Mouse (Mus musculus) forebrain, embryonic 16.5 days (tissue): ENCODE data around the gene Cyb5d1. TPM values are rescaled to one million over a fixed set of nuclear protein-coding genes. Genes with fewer than 3 reads are reported as not detected.

ENCODE experiments used
- ATAC-seq: fragments of 200-750 bp; cut with Nextera tagmentation; 2 replicates; pipeline ENCODE4 v1.8.0; 2017; ENCODE audit warnings: mild to moderate bottlenecking, moderate library complexity
- H3K27ac ChIP-seq: fragments of 300-500 bp; sonication (generic); 2 replicates; pipeline ENCODE4 v1.5.1; 2014; ENCODE audit warnings: low read length, control low read depth
- H3K27me3 ChIP-seq: fragments of 300-500 bp; sonication (generic); replicated peaks from 2 replicates; pipeline ENCODE4 v1.6.1; 2014; ENCODE audit warnings: low read length; ENCODE audit not compliant: control insufficient read depth, insufficient read depth
- H3K36me3 ChIP-seq: fragments of 300-500 bp; sonication (generic); 2 replicates; pipeline ENCODE4 v1.6.1; 2014; ENCODE audit not compliant: control insufficient read depth, insufficient read depth
- H3K4me1 ChIP-seq: fragments of 300-500 bp; sonication (generic); replicated peaks from 2 replicates; pipeline ENCODE4 v1.6.1; 2014; ENCODE audit warnings: low read length; ENCODE audit not compliant: control insufficient read depth, insufficient read depth
- H3K4me2 ChIP-seq: fragments of 300-500 bp; sonication (generic); 2 replicates; pipeline ENCODE4 v1.6.1; 2014; ENCODE audit warnings: mild to moderate bottlenecking, low read length, control low read depth
- H3K4me3 ChIP-seq: fragments of 300-500 bp; sonication (generic); replicated peaks from 2 replicates; pipeline ENCODE4 v1.5.1; 2014; ENCODE audit warnings: mild to moderate bottlenecking, low read length, control low read depth
- H3K9ac ChIP-seq: fragments of 300-500 bp; sonication (generic); replicated peaks from 2 replicates; pipeline ENCODE4 v1.6.1; 2014; ENCODE audit warnings: low read depth, low read length, control low read depth
- H3K9me3 ChIP-seq: fragments of 300-500 bp; sonication (generic); 2 replicates; pipeline ENCODE4 v1.6.1; 2016; ENCODE audit warnings: low read length; ENCODE audit not compliant: control insufficient read depth
- WGBS: fragments of 180-500 bp; shearing (Covaris S2); extraction: QIAGEN DNeasy Blood & Tissue Kit; methylation state at CpG from one replicate; pipeline ENCODE4 v1.1.7; 2014; 5-methylcytosine and 5-hydroxymethylcytosine counted together
- polyA plus RNA-seq: library from polyadenylated mRNA; unstranded; fragments of >200 nt; fragmentation: Nextera tagmentation; extraction: Ambion mirVana; gene quantifications from 2 replicates; pipeline ENCODE4 v1.2.1, GENCODE M21; 2015

Gene Cyb5d1
- polyA plus RNA-seq, 1 experiment from 2014 or later: 44.2 TPM

GRCm38 (mm10) chr11:69412548-69412947, 17.1 kb upstream of the Cyb5d1 start:
- Histone ChIP-seq H3K4me2 (peak overlapping the region; percentile 96), H3K27ac (peak overlapping the region; percentile 99), H3K4me3 (peak overlapping the region; percentile 86), H3K27me3 (no peaks in the 10 kb centered on the region), H3K9me3 (no peaks in the 10 kb centered on the region), H3K36me3 (peaks cover 3% of the 10 kb centered on the region; the same call in 1 of the 2 replicates), H3K4me1 (peaks cover 67% of the 10 kb centered on the region), H3K9ac (peak overlapping the region; percentile 89; the same call in 1 of the 2 replicates)
- ATAC-seq: no peak
- WGBS: 61% methylated on average over 7 of the region's 7 CpGs

GRCm38 (mm10) chr11:69411538-69412203, 16.2 kb upstream of the Cyb5d1 start:
- Histone ChIP-seq H3K27me3 (no peaks in the 10 kb centered on the region), H3K36me3 (peaks cover 11% of the 10 kb centered on the region), H3K4me3 (peak overlapping the region; percentile 86), H3K9me3 (no peaks in the 10 kb centered on the region), H3K4me2 (peak overlapping the region; percentile 96), H3K9ac (peak overlapping the region; percentile 89), H3K4me1 (peaks cover 58% of the 10 kb centered on the region), H3K27ac (peak overlapping the region; percentile 91)
- WGBS: under 1% methylated on average over 38 of the region's 39 CpGs
- ATAC-seq: no peak

GRCm38 (mm10) chr11:69411073-69411535, 15.7 kb upstream of the Cyb5d1 start:
- Histone ChIP-seq H3K9me3 (no peaks in the 10 kb centered on the region), H3K27ac (peak overlapping the region; percentile 91), H3K9ac (peak overlapping the region; percentile 89), H3K4me3 (peak overlapping the region; percentile 86), H3K27me3 (no peaks in the 10 kb centered on the region), H3K4me1 (peaks cover 56% of the 10 kb centered on the region), H3K36me3 (peaks cover 17% of the 10 kb centered on the region), H3K4me2 (peak overlapping the region; percentile 96)
- peak; percentile 18 for ATAC-seq
- 0% methylated on average over 26 of the region's 26 CpGs for WGBS

- peak; percentile 4; the same call in 1 of the 2 replicates for ATAC-seq
- Histone ChIP-seq H3K4me2 (peak overlapping the region; percentile 96), H3K36me3 (peaks cover 21% of the 10 kb centered on the region), H3K27ac (peak overlapping the region; percentile 91), H3K27me3 (no peaks in the 10 kb centered on the region), H3K4me3 (peak overlapping the region; percentile 86), H3K4me1 (peaks cover 56% of the 10 kb centered on the region), H3K9ac (peak overlapping the region; percentile 89), H3K9me3 (no peaks in the 10 kb centered on the region)
- under 1% methylated on average over 41 of the region's 41 CpGs for WGBS
These were observed 15.1 kb upstream of the Cyb5d1 start for GRCm38 (mm10) chr11:69410310-69411072.

GRCm38 (mm10) chr11:69410045-69410309, 14.5 kb upstream of the Cyb5d1 start:
- Histone ChIP-seq H3K27me3 (no peaks in the 10 kb centered on the region), H3K4me1 (peaks cover 53% of the 10 kb centered on the region), H3K36me3 (peaks cover 26% of the 10 kb centered on the region), H3K4me3 (peak overlapping the region; percentile 86), H3K9ac (peak overlapping the region; percentile 89), H3K27ac (peak overlapping the region; percentile 91), H3K4me2 (peak overlapping the region; percentile 96), H3K9me3 (no peaks in the 10 kb centered on the region)
- ATAC-seq: no peak
- WGBS: under 1% methylated on average over 18 of the region's 18 CpGs

- Histone ChIP-seq H3K27me3 (no peaks in the 10 kb centered on the region), H3K27ac (peak overlapping the region; percentile 91), H3K9ac (peak overlapping the region; percentile 89), H3K36me3 (peaks cover 30% of the 10 kb centered on the region), H3K4me2 (peak overlapping the region; percentile 96), H3K4me1 (peaks cover 48% of the 10 kb centered on the region), H3K4me3 (peak overlapping the region; percentile 86), H3K9me3 (no peaks in the 10 kb centered on the region)
- ATAC-seq: peak; percentile 57
- 0% methylated on average over 38 of the region's 46 CpGs for WGBS
These were observed 14.1 kb upstream of the Cyb5d1 start for GRCm38 (mm10) chr11:69409378-69410044.

GRCm38 (mm10) chr11:69408541-69409377, 13.3 kb upstream of the Cyb5d1 start:
- peak; percentile 77 for ATAC-seq
- H3K9me3 ChIP-seq: no peaks in the 10 kb centered on the region
- H3K4me1 ChIP-seq: peaks cover 41% of the 10 kb centered on the region
- H3K27ac ChIP-seq: peak overlapping the region; percentile 91
- WGBS: 0% methylated on average over 33 of the region's 33 CpGs
- H3K36me3 ChIP-seq: peaks cover 36% of the 10 kb centered on the region
- peak overlapping the region; percentile 96 for H3K4me2 ChIP-seq
- H3K9ac ChIP-seq: peak overlapping the region; percentile 89
- peak overlapping the region; percentile 86 for H3K4me3 ChIP-seq
- H3K27me3 ChIP-seq: no peaks in the 10 kb centered on the region

GRCm38 (mm10) chr11:69407724-69408004, 12.2 kb upstream of the Cyb5d1 start:
- Histone ChIP-seq H3K4me1 (peaks cover 30% of the 10 kb centered on the region), H3K4me2 (no peak overlapping the region), H3K36me3 (peaks cover 45% of the 10 kb centered on the region), H3K27me3 (no peaks in the 10 kb centered on the region), H3K9ac (no peak overlapping the region), H3K4me3 (no peak overlapping the region), H3K27ac (no peak overlapping the region), H3K9me3 (no peaks in the 10 kb centered on the region)
- ATAC-seq: no peak
- 88% methylated on average over 4 of the region's 4 CpGs for WGBS
